Mouse (Mus musculus): ENCODE measurements around the gene Diras2.

Diras2 gene

DNA sequence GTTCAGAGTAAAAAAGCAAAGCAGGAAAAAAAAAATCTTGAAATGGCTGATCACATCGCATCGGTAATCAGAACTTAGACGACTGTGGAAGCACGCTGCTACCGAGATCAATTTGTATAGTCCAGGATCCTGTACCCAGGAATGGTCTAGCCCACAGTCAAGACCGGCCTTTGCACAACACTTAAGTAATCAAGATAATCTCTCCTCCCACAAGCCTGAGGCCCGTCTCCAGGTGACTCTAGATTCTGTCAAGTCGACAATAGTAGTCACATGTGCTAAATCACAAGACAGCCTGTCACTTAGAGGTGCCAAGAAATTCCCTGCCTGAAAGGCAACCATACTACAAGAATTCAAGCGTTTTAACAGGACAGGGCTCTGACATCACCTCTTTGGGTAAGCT is at the start of gene Diras2:
Diras2 (minus strand) TSS at position 159 of the 400 bp plus-strand sequence.
- DNase-seq (ENCODE audit: low read depth, low spot score) = no peak

DNA sequence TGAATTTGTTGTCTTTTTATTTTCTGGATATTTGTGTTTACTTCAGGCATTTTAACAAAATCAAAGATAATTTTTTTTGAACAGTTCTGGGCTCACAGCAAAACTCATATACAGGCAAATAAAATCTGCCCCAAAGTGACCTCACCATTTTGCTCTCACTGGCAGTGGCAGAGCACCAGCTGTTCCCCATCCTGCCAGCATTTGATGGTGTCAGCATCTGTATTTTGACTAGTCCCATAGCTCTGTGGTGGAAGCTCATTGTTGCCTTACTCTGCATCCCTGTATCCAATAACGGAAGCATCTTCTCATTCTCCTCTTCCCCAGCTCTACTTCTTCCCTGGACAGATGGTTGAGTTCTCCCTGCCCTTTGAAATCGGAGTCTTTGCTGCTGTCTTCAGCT is 47.7 kb upstream of the Diras2 start:
- no peak for DNase-seq (ENCODE audit: low read depth, low spot score)

DNA sequence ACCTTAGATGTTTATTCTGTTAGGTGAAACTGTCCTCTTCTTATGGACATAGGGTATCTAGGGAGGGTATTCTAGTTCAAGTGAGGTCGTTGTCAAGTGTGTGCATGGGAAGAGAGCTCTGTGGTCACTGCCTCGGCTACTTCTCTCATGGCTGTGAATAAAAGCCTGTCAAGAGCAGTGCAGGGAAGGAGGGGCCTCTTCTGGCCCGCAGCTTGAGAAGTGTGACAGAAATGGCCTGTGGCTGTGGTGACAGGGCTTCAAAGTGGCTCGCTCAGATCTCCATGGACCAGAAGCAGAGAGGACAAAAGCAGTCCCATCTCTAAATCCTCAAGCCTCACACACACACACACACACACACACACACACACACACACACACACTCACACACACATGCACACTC is 46.9 kb upstream of the Diras2 start:
- no peak for DNase-seq (ENCODE audit: low read depth, low spot score)

DNA sequence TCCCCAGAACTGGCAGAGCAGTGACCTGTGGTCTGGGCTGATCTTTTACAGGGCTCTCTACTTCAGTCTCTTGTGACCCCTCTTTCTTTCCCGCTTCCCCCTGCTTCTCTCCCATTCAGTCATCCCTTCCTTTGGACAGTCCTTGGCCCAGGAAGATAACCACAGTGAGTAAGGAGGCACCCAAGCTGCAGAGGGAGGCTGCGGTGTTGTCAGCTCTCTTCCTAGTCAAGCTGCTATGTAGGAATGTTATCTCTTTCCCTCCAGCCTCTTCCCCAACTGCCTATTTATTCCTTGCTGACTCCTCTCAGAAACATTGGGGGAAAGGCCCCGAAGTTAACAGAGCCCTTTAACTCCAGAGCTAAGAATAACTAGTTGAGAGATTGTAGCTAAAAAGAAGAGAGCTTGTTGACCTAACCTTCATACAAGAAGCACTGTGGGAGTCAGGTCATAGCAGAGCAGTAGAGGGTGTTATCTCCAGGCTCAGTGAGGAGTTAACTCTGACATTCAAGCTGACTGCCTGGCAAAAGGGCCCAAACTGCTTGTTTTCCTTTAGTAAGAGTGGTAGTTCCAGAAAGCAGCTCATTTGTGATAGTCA is 46.3 kb upstream of the Diras2 start:
- DNase-seq (ENCODE audit: low read depth, low spot score) = no peak

DNA sequence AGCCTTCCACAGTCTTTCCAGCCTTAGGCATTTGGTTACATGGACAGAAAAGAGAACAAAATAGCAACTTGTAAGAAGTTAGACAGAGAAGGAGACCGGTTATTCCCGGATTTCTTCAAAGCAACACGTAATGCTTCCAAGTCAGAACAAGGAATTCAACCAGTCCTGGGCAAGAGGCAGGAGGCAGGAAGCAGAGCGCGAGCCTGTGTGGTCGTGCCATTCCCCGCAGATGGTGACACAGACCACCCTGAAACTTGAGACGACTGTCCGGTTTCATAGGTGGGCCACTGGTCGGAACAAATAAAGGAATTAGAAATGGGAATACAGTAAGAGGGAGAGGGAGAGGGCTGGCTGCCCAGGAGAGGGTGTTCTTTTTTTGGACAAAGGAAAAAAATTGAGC is 45.8 kb upstream of the Diras2 start:
- no peak for DNase-seq (ENCODE audit: low read depth, low spot score)

DNA sequence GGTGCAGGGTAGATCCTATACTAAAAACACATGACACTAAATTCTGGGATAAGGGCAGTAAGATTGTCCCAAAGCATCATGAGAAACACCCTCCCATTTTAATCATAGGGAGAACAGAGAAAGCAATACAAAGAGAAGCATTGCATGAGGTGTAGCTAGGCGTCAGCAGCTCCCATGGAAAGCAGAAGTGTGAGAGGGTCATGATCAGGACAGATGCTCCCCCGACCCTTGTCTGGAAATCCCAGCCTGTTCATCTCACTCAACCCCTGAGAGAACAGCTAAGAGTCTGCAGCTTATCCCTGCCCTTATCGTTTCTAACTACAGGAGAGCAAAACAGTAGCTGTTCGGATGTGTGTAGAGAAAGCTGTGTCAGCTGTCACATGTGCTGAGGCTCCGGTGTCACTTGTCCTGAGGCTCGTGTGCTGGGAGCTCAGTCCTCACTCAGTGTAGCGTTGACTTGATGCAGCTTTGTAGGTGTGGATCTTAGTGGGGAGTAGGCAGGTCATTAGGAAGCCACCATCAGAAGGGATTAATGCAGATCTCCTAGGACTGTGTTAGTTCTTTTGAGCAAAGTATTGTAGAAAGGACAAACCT is 45.0 kb upstream of the Diras2 start:
- no peak for DNase-seq (ENCODE audit: low read depth, low spot score)

DNA sequence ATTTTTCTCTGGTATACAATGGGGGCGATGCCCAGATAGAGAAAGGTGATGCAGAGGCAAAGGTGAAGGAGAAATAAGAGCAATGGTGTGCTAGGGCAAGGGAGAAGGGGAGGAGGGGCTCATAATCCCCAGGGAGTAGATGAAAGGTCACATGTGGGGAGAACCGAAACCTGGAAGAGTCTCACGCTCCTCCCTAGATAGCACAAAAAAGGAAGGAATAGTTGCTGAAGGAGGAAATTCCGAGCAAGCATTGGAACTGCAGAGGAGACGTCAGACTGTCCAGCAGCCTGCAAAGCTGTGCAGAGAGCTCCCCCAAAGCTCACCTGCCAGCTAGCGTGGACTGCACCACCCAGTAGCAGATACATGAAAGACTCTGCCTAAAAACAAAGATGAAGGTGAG is 44.4 kb upstream of the Diras2 start:
- no peak for DNase-seq (ENCODE audit: low read depth, low spot score)

DNA sequence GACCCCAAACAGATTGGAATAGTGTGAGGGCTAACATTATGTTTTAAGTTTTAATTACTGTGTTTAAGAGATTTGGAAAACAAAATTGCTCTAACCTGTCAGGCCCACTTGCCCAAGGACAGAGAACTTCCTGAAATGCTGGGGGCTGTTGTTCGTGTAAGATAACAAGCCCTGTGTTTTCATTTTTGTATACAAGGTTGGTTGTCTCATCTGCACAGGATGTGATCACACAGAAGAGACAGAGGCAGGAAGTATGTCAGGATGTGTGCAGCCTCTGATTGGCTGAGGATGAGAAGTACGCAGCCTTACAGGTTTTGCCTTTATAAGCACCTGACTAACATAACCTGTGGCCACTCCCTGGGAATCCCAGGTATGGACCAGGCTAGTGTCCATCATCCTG is 43.2 kb upstream of the Diras2 start:
- no peak for DNase-seq (ENCODE audit: low read depth, low spot score)

DNA sequence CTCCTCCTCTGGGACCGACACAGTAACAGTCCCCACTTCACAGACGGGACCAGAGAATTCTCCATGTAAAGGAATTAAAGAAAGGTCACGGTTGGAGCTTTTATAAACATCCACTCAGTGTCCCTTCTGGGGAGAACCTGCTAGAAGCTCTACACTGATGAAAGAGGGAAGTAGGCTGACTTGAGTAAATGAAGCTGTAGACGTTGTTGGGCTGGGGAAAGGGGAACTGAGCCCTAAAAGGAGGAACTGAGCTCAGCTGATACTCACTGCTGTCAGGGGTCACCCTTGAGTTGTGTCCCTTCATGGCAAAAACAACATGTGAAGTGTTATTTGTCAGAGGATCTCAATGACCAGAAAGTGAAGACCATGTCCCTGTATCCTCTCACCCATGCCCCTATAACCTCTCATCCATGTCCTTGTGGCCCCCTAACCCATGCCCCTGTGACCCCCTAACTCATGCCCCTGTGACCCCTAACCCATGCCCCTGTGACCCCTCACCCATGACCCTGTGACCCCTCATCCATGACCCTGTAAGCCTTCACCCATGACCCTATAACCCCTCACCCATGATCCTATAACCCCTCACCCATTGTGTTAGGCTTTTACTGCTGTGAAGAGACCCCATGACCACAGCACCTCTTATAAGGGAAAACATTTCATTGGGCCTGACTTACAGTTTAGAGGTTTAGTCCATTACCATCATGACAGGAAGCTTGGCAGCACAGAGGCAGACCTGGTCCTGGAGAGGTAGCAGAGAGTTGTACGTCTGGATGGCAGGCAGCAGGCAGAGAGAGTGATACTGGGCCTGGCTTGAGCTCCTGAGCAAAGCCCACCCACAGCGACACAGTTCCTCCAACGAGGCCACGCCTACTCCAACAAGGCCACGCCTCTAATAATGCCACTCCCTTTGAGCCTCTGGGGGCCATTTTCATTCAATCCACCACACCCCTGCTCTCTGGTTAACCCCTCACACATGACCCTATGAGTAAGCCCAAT is 41.7 kb upstream of the Diras2 start:
- DNase-seq (ENCODE audit: low read depth, low spot score) = no peak

DNA sequence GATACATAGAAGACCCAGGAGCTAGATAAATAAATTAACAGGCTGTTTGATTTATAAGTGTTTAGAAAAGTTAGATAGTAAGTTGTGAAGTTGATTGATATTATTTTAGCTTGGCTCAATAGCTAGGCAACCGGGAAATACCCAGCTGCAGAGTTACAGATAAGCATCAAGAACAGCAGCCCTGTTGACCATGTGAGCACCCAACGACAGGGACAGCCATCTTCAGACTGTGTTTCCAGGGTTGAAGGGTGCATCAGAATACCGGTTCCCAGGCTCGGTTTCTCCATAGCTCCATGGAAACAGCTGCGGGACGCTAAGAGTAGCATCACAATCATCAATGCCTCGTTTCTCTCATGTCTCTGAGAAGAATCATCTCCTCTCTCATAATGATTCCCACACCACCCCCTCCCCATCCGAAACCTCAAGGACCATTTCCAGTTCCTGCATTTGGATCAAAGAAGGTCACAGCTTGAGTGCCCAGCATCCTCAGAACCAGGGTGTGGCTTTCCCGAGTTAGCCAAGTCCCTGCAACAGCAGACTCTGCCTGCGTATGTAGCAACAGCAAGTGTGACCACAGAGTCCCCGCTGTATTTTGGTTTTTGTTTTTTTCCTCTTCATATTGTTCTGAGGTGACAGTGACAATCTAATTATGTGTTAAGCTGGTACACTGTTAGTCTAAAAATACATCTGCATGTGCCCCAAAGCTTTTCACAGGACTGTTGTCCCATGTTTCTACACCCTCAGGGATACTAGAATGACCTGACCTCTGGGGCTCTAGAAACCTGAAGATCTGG is 40.7 kb upstream of the Diras2 start:
- no peak for DNase-seq (ENCODE audit: low read depth, low spot score)

DNA sequence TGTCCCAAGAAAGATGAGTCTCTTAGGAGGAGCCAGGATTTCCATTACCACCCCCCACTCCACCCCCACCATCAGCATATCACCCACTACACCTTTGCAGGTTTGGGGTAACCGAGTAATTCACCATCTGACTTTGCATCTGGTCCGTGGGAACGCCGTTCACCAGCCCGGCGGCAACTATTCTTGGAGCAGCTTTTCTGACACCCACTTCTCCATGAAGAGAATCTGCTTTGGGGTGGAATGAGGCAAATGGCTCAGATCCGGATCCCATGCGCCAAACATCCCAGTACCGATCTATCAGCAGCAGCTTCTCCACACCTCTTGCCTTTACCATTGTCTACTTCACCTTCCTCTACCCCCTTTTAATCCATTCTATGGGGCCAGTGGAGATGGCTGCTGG is 39.2 kb upstream of the Diras2 start:
- no peak for DNase-seq (ENCODE audit: low read depth, low spot score)

DNA sequence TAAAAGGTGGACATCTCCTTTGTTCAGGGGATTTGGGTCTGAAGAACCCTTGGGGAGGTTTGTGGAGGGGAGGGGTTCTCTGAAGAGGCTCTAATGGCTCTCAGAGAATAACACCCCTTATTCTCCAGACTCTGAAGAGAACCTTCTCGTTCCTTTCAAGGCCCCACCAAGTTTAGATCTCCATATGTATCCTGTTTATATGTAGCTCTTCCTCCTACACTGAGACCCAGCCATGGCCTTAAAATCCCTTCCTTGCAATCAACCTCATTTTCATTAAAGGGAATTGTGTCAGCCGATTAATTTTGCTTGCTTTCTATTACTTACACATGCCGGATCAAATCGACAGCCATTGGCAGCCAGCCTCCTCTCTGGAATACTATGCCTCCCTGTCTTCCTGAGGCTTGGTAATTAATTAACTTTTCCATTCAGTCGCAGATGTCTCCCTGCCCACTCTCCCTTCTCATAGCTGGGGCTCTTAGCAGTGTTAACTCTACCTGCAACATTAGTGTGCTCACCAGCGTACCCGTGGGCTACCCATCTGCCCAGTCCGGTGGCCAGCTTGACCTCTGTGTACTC is 38.2 kb upstream of the Diras2 start:
- DNase-seq (ENCODE audit: low read depth, low spot score) = no peak

DNA sequence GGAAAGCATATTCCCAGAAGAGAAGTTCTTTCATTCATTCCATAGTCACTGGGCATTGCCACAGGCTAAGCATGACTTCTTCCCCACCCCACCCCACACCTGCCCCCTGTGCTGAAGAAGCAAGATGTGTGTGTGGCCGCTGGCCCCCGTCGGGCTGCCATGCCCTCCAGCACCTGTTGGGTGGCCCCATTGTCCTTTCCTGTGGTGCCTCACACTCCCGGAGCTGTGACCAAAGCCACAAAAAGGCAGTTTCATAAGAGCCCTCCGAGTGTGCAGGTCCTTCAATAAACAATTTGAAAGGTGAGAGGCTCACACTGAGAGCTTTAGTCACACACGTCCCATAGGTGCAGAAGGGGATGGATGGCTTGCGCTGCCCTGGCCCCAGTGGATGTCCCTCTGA is 35.7 kb upstream of the Diras2 start:
- no peak for DNase-seq (ENCODE audit: low read depth, low spot score)

DNA sequence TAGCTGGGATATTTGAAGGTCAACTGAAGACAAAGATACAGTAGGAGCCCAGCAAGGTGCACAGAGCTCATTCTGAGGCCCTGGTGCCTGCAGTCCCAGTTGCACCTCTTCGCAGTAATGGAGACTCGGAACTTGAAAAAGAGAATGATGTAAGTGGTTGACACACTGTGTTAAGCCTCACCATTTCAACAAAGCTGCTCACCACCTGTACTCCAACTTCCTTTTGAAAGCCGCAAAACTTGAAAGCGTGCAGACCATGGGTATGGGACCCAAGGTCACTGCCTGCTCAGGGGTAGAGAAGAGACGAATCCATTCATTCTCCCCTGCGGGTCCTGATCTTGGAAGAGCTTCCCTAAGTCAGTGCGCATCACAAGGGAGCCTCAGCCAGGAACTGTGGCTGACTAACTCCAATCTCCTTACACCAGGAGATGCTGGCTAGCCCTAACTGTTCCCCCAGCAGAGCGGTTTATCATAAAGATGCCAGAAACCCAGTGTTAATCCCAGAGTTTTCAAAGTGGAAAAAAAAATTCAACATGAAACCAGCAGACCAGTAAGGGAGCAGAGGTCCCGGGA is 35.2 kb upstream of the Diras2 start:
- DNase-seq (ENCODE audit: low read depth, low spot score) = no peak

DNA sequence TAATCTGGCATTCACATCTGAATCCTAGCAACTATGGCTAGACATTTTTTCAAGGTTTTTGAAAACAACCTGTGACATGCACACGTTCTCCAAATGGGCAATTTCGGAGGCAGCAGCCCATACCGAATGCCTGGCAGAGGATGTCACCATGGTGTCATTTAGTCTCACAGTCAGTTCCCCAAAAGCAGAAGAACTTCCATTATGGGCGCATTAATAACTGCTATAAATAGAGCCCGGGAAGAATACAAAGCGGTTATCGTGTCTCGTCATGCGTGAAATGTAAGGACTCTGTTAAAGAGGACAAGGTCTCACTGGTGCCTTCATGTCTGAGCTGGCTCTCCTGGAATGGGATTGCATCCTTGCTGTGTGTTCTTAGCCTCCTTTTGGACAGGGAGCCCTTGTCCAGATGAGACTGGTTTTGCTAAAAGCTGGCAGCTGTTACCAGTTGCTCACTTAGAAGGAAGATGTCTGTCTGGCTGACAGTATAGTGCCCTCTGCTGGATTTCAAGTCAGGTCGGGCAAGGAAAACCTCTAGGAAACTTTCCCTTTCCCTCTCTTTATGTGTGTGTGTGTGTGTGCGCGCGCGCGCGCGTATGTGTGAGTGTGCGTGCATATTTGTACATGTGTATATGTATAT is 34.1 kb upstream of the Diras2 start:
- DNase-seq (ENCODE audit: low read depth, low spot score) = peak; percentile 72

DNA sequence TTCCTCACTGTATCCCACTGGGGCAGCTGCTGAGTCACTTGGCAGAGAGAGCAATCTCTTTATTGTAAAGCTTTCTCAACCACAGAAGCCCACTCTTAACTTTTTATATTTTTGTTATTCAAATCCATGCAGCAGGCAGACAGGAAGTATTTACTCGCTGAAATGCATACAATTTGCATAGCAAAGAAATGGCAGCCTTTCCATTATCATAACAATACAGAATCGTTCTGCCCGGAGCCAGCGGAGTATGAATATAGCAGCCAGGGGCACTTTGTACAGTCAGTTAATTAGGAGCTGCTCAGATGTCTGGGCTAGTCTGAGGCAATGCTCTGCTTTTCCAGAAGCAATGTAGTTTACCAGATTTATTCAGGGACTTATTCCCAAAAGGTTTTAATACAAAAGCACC is 31.1 kb upstream of the Diras2 start:
- peak; percentile 55 for DNase-seq (ENCODE audit: low read depth, low spot score)

DNA sequence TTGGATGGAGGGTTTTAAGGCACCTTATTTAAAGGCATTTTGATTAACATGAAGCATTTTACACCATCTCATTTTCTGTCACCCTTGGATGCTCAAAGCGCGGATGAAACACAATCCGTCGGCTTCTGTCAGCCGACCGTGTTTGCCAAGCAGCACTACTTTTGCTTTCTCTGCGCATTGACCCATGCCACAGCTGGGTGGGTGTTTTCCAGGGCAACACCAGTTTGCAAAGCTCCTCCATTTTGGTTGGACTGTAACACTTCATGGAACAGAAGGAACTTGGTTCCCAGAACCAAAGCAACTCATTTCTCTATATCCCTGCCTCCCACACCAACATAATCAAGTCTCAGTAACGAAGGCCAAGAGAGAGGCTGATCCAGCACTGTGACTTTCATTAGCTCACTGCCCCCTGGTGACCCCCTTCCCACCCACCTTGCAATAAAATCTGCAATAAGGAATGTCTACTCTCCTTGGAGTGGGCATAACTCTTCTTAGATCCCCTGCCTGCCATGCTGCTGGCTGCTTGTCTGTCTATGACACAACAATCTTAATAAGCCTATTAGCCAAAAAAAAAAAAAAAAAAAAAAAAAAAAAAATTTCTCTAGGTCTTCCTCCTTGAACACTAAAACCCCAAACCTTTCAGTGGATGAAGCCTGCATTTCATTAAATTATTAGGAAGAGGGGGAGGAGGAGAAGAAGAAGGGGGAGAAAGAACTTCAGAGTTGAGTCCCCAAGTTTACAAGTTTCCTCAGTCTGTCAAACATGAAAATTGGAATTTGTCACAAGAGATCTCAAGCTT is 30.5 kb upstream of the Diras2 start:
- DNase-seq (ENCODE audit: low read depth, low spot score) = no peak

DNA sequence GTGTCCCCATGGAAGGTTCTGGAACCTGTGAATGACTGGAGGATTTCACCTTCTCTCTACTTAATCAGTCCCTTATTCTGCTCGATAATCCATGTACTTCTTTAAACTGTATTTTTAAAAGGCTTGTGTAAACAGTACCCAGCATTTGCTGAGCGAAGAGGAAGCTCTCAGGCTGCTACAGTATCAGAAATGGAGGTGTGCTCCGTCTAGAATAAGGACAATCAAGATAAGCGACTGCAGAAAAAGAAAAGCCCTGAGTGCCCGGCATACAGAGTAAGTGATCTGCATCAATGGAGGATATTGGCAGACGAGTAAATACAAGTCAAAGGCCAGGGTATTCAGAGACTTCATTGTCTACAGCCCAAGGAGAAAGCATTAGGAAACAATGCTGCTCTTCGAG is 26.3 kb upstream of the Diras2 start:
- DNase-seq (ENCODE audit: low read depth, low spot score) = no peak

DNA sequence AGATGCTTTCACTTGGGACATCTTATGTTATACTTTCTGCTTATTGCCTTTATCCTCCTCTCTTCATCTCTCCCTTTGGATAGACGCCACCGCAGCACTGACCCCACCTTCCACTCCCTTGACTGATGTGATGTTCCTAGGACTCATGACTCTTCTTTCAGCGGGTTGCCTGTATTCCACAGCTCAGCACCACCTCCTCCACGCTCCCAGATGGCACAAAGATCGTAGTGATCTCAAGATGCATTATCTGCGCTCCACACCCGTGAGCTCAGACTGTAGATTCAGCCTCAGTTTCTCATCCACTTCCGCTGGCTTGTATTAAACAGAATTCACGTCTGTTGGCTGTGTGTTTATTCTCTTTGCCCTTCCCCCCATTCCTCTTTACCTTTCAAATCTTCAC is 23.6 kb upstream of the Diras2 start:
- DNase-seq (ENCODE audit: low read depth, low spot score) = no peak

All from 3T3-L1 (cell line).